Mouse (Mus musculus): ENCODE results near the gene Slc39a11. TPM values are rescaled to one million over a fixed set of nuclear protein-coding genes. Genes with fewer than 3 reads are reported as not detected.
"Not testable (repeated sequence)": the region's sequence is repeated elsewhere in the genome, so short reads cannot be mapped to it uniquely, and the experiment has no call there.

Gene Slc39a11
- polyA plus RNA-seq, 1 experiment: 13.2 TPM

DNA sequence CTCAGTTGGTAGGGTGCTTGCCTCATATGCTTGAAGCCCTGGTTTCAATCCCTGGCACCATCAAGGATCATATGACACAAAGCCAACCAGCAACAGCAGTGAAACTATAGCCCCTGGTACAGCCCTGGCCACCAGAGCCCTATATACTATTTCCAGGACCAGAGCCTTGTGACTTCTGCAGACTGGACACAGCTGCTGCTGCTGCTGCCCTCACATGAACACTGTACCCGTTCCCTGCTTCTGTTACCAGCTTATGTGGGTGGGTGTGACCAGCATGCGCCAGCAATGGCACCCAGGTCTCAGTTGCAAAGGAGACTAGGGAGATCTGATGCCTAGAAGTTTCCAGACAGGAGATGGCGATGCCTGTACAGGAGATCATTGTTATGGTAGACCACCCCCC, 52.2 kb downstream of the Slc39a11 start:
- DNase-seq (ENCODE audit: low spot score): no peak

DNA sequence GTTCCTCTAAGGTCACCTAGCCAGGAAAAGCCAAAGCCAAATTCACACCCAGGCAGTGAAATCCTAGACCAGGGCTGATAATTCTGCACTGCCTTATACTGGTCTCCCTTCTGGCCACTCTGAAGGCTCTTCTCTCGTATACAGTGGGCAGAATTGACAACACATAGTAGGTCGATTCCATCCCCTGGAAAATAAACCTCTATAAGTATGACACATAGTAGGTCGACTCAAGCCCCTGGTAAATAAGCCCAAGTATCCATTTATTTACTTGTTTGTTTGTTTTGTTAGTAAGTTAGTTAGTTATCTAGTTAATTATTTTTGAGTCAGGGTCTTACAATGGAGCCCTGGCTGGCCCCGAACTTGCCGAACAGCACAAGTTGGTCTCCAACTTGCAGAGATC, 54.7 kb downstream of the Slc39a11 start:
- no peak for DNase-seq (ENCODE audit: low spot score)

DNA sequence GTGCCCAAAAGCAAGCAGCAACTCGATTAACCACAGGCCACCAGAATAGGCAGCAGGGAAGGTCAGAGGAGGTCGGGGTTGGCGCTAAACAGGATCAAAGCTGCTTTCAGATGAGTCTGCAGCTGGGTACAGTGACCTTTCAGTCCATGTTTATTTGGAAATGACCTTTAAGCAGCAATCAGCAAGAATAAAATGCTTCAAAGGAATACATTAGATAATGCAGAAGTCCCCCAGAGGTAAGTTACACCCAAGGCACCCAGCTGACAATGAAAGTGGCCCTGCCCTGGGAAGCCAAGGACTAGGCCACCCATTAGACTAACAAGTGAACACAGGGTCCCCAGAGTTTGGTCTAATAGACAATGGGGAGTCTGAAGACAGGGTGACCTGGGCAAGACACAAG, 60.9 kb downstream of the Slc39a11 start:
- DNase-seq (ENCODE audit: low spot score): no peak

DNA sequence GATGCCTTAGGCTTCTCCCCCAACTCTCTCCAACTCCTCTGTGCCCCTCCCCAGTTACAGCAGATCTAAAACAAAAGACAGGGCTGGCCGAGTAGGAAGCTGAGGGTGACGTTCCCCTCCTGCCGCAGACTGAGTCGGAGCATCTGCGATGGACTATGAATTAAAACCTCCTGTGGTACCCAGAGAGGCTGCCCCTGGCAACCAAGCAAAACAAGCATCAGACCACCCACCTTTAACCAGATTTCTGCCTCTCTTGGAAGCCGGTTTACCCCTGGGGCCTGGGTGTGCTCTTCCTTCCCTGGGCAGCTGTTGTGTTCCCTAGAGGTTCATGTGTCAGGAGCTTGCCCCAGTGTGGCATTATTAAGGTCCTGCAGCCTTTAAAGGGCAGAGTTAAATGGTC, 63.5 kb downstream of the Slc39a11 start:
- no peak for DNase-seq (ENCODE audit: low spot score)

DNA sequence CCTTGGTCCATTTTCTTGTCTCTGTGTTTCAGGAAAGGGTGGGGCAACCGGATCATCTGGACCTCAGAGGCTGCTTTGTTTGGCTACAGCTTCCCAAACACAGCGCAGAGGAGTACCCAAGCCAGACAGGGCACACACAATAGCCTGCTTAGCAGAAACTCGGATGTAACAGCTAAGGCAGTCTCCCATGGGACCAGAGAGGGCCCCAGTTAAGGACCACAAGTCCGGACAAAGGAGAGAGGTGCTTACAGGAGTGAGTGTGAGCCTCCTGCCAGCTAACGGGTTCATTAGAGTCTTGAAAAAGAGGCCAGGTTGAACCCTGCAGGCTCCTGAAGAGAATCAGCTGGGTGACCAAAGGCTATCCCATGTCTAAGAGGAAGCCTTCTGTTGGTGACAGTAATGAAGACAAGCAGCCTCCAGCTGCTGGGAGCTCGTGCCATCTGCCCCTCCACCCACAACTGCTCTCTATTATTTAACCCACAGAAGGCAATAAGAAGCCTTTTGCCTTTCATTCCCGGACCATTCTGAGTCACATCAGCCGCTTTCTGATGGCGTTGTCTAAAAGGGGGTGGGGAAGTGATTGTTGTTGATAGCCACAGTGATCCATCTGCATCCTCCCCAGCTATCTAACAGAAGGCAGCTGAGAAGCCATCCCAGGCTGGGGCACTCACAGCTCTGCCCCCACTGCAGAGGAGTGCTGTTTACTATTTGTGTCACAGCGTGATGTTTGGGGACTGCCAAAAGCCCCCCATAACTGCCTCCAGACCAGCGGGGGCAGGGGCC, 65.8 kb downstream of the Slc39a11 start:
- DNase-seq (ENCODE audit: low spot score): no peak

DNA sequence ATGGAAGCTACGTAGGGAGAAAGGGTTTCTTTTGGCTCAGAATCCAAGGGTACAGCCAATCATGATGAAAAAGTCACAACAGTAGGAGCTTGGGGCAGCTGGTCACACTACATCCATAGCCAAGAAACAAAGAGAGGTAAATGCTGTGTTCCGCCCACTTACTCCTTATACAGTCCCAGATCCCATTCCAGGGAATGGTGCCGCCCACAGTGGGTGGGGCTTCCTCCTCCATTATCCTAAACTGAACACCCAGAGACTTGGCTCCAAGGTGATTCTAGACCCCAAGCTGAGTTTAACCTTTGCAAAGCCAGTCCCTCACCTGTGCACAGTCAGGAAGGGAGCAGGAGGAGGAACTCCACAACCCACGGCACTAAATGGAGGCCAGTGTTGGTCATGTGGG, 72.7 kb downstream of the Slc39a11 start:
- DNase-seq (ENCODE audit: low spot score): no peak

DNA sequence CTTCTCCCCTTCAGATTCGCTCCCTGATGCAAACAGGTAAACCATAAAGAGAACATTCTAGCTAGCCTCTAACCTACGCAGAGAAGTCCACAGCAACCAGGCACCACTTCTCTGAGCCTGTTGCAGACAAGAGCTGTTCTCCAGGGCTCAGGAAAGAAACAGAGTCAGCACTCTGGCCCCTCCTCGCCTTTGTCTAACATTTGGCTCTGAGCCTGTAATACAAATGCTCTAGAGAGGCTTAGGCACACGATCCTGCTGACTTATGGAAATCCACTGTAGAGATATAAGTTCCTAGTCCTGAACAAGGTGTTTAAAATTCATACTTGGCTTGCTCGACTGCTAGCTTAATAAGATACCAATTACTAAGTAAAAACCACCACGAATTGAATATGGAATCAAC, 77.2 kb downstream of the Slc39a11 start:
- no peak for DNase-seq (ENCODE audit: low spot score)

DNA sequence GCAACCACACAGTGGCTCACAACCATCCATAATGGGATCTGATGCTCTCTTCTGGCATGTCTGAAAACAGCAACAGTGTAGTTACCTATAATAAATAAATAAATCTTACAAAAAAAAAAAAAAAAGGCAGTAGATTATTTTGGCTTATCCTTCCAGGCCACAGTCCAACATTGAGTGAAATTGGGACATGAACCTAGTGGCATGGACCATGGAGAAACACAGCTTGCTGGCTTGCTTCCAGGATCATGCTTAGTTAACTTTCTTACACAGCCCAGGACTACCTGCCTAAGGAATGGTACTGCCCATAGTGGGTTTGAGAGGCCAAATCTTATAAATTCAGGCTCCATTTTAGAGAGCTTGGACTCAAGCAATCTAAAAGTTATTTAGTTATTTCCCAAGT, 78.3 kb downstream of the Slc39a11 start:
- DNase-seq (ENCODE audit: low spot score): no peak

DNA sequence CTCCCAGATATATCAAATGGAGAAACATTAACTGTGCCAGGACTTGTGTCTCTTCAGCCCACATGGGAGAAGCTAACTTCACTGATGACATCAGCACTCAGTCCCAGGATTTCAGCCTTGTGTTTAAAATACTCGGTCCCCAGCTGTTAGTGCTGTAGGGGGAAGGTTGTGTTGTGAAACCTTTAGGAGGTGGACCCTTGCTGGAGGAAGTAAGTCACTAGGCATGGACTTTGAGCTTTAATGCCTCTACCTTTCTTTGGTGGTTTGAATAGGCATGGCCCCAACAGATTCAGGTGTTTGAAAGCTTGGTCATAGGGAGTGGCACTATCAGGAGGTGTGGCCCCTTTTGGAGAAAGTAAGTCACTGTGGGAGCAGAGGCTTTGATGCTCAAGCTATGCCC, 80.9 kb downstream of the Slc39a11 start:
- no peak for DNase-seq (ENCODE audit: low spot score)

DNA sequence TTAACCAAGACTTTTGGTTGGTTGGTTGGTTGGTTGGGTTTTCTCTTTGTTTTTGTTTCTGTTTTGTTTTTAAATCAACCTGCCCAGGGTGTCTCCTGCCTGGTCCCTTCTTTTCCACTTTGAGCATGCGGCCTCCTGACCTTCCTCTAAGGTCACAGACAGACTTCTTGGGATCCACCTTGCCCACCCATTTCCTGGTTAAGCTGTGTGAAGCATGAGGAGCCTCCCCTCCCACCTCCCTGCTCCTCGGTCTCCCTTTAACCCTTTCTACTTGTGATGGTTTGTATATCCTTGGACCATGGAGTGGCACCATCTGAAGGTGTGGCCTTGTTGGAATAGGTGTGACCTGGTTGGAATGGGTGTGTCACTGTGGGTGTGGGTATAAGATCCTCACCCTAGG, 82.0 kb downstream of the Slc39a11 start:
- not testable (repeated sequence) for DNase-seq (ENCODE audit: low spot score)

DNA sequence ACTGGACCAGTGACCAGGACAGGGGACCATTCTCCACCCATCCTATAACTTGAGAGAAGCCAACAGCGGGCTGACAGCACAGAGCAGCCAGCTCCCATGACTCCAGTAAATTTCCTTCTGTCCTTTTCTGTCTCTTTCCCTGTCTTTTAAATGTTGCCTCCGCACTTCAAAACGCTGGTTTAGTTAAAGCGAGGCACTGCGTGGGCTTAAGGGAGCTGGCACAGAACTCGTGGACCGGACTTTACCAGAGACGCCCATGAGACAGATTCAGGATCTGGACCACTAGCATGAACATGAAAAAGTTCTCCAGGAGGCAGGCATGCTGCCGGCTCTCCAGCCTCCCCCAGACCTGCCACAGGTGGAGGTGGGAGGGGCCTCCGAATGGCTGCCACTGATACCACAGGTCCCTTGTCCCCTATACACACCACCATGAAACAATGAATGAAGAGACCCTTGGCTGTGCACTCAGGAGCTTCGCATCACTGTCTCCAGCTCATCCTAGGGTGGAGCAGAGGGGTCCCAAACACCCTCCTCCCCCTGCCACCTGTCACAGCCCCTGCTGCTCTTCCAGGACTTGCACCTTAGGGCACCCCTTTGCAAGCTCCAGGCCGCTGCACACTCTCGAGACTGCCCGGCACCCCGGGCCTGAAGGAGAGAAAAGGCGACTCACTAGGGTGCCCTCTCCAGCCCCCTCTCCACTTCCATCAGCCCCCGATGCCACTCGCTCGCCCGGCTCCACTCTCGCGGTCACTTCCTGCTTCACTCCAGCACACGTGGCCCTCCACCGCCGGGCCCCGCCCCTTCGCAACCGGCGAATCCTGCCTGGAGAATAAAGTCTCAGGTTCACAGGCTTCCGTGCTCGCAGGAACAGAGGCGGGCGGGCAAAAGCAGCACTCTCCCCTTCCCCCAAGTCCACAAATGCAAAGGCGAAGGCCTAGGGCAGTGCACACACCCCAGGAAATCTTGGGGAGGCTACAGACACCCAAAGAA, 84.6 kb downstream of the Slc39a11 start:
- DNase-seq (ENCODE audit: low spot score): peak; percentile 56

DNA sequence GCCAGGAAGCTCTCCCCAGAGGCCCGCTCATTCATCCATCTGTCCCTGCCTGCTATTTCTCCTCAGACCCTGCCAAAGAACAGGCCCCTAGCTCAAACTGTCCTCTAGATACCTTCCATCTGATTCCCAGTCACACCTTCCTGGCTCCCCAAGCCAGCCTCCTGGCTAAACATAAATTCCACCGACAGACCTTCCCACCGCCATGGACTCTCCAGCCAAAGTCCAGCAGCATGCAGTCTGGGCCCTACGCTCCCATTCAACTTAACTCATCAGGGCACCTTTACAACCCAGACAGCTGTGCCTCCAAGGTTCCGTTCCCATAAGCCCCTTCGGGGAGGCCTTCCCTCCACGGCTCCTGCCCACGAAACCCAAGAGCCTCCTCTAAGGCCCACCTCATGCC, 87.6 kb downstream of the Slc39a11 start:
- no peak for DNase-seq (ENCODE audit: low spot score)

DNA sequence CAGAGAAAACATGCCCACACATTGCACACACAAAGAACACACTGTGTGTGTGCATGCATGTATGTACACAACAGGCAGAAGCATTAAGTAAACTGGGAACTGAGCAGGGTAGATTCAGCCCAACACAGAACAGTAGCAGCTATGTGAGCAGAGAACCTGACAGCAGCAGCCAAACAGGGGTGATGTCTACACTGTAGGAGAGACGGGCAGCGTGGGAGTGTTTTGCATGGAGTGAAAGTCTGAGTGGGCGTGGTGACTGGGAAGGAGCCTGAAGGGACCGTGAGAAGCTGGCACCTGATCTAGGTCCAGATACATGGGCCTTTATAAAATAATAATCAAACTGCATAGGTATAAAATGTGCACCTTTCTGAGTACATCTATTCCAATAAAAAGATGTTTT, 89.7 kb downstream of the Slc39a11 start:
- no peak for DNase-seq (ENCODE audit: low spot score)

DNA sequence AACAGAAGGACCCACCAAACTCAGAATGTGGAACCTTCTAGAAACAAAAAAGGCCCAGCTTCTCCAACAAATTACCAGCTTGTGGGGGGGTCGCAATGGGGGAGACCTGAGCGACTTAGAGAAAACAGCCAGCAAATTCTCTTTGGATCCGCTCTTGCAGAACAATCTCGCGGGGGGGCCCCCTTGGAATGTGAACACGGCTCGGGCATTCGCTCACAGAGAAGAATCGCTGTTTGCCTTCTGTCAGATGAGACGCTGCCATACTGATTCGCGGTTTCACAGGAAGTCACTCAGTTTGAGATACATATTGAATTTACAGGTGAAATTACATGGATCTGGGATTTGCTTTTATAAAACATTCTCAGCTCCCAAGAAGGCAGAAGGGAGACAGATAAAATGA, 91.4 kb downstream of the Slc39a11 start:
- DNase-seq (ENCODE audit: low spot score): no peak

DNA sequence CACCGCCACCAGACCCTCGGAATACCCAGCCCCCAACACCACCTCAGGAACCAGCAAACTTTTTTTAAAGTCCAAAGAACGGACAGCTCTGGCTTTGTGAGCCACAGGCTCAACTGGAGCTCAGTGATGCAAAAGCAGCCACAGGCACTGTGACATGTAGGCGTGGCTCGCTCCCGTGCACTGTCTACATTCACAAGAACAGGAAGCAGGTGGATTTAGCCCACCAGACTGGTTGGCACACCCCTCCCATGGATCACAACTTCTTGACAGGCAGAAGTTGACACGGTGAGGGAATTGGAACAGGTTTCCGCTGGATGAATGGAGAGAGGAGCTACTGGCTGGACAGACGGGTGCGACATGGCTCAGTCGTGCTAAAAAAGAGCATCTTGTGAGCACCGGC, 93.7 kb downstream of the Slc39a11 start:
- DNase-seq (ENCODE audit: low spot score): no peak

DNA sequence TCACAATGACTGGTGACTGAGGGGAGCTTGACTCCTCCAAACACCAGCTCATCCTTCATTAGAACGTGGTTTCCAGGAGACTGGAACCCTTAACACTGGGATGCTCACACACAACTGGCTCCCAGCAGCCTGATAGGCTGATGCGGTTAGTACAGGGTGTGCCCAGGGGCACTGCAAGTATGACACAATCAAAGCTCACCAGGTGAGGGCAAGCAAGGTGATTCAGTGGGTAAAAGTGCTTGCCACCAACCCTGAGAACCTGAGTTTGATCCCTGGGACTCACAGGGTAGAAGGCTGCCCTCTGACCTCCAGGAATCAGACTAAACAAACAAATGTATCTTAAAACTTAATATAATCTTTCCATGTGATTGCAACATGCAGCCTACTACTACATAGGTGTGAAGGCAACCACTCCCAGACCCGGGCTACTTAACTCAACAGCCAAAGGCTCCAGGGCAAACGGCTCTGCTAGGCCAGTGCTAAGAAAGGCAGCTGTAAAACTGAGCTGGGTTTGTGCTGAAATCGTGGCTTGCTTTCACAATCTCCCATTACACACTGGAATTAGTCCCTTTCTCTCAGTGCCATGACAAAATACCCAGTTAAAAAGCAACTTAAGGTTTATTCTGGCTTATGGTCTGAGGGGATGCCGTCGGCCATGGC, 95.0 kb downstream of the Slc39a11 start:
- no peak for DNase-seq (ENCODE audit: low spot score)

DNA sequence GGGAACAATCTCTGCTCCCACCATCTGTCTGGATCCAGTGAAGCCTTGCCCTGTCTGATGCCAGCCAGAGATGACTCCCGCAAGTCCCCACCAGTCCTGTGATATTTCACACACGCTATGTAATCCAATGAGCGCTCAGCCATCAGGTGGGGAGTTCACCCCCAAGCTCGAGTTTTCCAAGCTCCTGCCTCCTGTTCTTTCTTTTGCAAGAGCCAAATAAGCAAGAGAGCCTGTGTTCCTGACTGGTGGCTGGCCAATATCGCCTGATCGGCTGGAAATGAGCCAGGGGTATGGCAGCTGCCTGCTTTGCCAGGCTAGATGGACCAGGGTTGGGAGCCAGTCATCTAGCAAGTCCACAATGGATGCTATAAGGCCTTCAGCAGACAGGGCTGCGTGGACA, 95.7 kb downstream of the Slc39a11 start:
- no peak for DNase-seq (ENCODE audit: low spot score)

DNA sequence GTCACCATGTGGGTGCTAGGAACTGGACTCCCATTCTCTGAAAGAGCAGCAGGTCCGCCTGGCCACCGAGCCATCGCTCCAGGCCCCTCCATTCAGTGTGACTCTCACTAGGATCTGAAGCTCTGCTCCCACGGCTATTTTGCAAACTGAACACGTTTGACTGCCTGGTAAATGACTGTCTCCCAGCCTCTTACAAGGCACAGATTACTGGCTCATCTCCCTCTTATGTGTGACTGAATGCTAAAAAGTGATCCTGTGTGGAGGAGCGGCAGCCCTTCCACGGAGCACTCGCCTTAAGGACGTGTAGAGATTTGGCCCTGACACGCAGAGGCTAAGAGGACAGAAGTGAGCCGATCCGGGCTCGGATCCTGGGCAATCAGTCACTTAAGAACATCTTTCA, 96.3 kb downstream of the Slc39a11 start:
- DNase-seq (ENCODE audit: low spot score): no peak

DNA sequence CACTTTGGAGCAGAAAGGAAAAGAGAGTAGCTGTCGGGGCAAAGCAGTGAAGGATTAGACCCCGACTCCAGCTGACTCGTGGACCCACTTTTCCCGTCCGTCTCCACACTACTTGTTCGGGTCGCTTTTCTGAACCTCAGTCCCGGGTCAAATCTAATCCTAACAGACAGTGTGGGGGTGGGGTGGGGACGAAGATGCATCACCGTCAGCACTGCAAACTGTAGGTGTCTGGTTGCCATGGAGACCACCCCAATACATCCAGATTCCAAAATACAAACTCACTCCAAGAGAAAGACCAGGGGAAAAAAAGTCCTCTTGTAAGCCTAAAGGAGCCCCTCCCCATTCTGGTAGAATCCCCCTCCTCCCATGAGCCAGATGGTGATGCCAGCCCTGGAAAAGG, 97.3 kb downstream of the Slc39a11 start:
- no peak for DNase-seq (ENCODE audit: low spot score)

DNA sequence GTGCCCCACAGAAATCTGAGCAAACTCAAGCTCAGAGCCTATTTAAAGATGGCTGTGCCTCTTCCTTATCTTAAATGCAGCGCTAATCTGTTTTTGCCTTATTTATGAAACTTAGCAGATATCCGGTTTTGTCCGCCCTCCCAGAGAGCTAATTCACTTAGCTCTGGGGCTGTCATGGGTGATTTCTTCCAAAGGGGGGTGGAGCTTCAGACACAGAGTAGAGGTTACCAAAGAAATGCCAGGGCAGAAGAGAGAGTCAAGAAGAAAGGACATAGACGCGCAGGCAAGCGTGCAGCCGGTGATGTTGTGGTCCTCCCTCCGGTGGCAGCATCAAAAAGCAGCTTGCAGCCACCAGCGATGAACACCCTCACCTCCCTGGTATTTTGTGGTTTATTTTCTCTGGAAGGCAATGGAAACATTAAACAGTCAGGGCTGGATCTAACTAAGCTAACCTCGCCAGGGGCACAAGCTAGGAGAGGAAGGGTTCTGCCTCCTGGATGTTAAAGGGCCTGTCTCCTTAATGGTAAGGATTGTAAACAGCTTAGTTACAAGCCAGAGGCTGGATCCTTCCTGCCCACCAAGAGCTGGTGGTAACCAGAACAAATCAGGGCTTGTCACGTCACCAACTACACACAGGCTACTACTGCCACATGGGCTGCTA, 103.5 kb downstream of the Slc39a11 start:
- DNase-seq (ENCODE audit: low spot score): no peak

DNA sequence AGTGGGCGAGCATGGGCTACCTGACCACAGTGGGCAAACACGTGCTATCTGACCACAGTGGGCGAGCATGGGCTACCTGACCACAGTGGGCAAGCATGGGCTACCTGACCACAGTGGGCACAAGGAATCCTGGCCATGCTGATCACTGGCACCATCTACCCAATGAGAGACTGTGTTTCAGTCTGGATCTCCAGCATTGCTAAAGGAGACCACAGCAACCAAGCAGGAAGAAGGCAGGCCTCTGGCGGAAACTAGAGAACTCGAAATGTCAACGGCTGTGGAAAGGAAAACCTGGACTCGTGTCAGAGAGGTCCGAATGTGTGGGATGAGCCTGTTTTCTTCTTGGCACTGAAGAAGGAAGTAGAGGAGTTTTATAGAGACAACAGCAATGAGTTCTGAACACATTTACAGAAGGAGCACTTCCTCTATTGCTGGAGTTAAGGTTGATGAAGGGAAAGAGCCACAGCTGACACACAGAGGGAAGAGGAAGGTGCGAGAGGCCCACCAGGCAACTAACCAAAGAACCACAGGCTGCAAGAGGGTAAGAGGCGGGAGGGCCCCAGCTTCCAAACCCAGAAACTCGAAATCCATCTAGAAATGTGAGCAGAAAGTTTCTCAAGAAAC, 105.8 kb downstream of the Slc39a11 start:
- DNase-seq (ENCODE audit: low spot score): no peak

Data from urinary bladder, adult 2 months (tissue).